Mouse (Mus musculus) liver, adult 2 months (tissue): Measurements from ENCODE around the gene Smad5. TPM values are rescaled to one million over a fixed set of nuclear protein-coding genes. Genes with fewer than 3 reads are reported as not detected.
A peak's percentile ranks its signal among the peaks of the same experiment; 100 is the strongest.

Experiments
- DNase-seq: peaks from one replicate; pipeline ENCODE4 v3.0.0-alpha.2; 2011; ENCODE audit warnings: low read depth, low spot score; ENCODE audit errors: extremely low read depth
- H3K27ac ChIP-seq: fragments of 200-500 bp; replicated peaks from 2 replicates; pipeline ENCODE4 v1.5.1; 2012; ENCODE audit warnings: low read depth, mild to moderate bottlenecking, control low read depth, inconsistent platforms, low read length; ENCODE audit not compliant: insufficient read depth
- H3K27me3 ChIP-seq: fragments of 200-500 bp; 2 replicates; pipeline ENCODE4 v1.6.1; 2012; ENCODE audit warnings: mild to moderate bottlenecking, moderate library complexity, low read length, inconsistent platforms; ENCODE audit not compliant: control insufficient read depth, insufficient read depth
- H3K36me3 ChIP-seq: fragments of 200-500 bp; 2 replicates; pipeline ENCODE4 v1.6.1; 2012; ENCODE audit warnings: low read length, inconsistent platforms; ENCODE audit not compliant: control insufficient read depth, insufficient read depth
- H3K4me1 ChIP-seq: fragments of 200-500 bp; 2 replicates; pipeline ENCODE4 v1.6.1; 2011; ENCODE audit warnings: low read length; ENCODE audit not compliant: control insufficient read depth, insufficient read depth
- H3K4me3 ChIP-seq: fragments of 200-500 bp; 2 replicates; pipeline ENCODE4 v1.5.1; 2011; ENCODE audit warnings: low read depth, mild to moderate bottlenecking, control low read depth, low read length, moderate library complexity; ENCODE audit not compliant: insufficient read depth
- H3K79me2 ChIP-seq: fragments of 200-500 bp; 2 replicates; pipeline ENCODE4 v1.6.1; 2012; ENCODE audit warnings: inconsistent platforms, mild to moderate bottlenecking, low read length, moderate library complexity; ENCODE audit not compliant: control insufficient read depth, insufficient read depth
- H3K9ac ChIP-seq: fragments of 200-500 bp; 2 replicates; pipeline ENCODE4 v1.6.1; 2012; ENCODE audit warnings: low read depth, mild to moderate bottlenecking, control low read depth, inconsistent platforms, low read length
- CTCF ChIP-seq: fragments of 200-500 bp; IDR thresholded peaks from 2 replicates; pipeline ENCODE4 v1.5.1; 2011; ENCODE audit warnings: low read depth, low read length, control low read depth
- POLR2A ChIP-seq: fragments of 200-500 bp; IDR thresholded peaks from 2 replicates; pipeline ENCODE4 v1.6.1; 2011; ENCODE audit warnings: low read length, control low read depth; ENCODE audit not compliant: insufficient read depth; ENCODE audit errors: extremely low read depth
- WGBS: fragments of 180-500 bp; shearing (Covaris S2); methylation state at CpG from one replicate; pipeline ENCODE4 v1.1.7; 2018; 5-methylcytosine and 5-hydroxymethylcytosine counted together
- polyA plus RNA-seq: library from polyadenylated mRNA; depleted of rRNA; stranded (reverse); fragments of >200 nt; gene quantifications from 2 replicates; pipeline ENCODE4 v1.2.3, GENCODE M21; 2012; rRNA removed
- total RNA-seq: library from RNA; depleted of rRNA; stranded (reverse); fragments of >200 nt; gene quantifications from 2 replicates; pipeline ENCODE4 v1.2.3, GENCODE M21; 2014; rRNA removed

The Smad5 gene
- total RNA-seq, result 13.1 and 15.2 TPM in 2 replicates
- 8.9 and 10.0 TPM in 2 replicates for polyA plus RNA-seq

GRCm38 (mm10) chr13:56702469-56703221 lies at the start of gene Smad5:
Smad5 (plus strand) TSS chr13:56703010.
- DNase-seq, result peak; percentile 64
- TF ChIP-seq POLR2A, result peak; percentile 29; the same call in 1 of the 2 replicates
- no peak for TF ChIP-seq CTCF
- 7% methylated on average over 61 of the region's 62 CpGs for WGBS

GRCm38 (mm10) chr13:56654176-56654575 lies 48.6 kb upstream of the Smad5 start:
- H3K79me2 ChIP-seq, result no peaks in the 10 kb centered on the region
- H3K27ac ChIP-seq, result no peak overlapping the region
- DNase-seq, result no peak
- 81% methylated on average over 5 of the region's 5 CpGs for WGBS
- H3K4me3 ChIP-seq, result no peak overlapping the region
- no peaks in the 10 kb centered on the region for H3K27me3 ChIP-seq
- no peaks in the 10 kb centered on the region for H3K36me3 ChIP-seq
- no peaks in the 10 kb centered on the region for H3K4me1 ChIP-seq
- H3K9ac ChIP-seq, result no peak overlapping the region
- no peak for TF ChIP-seq POLR2A
- no peak for TF ChIP-seq CTCF

More at GRCm38 (mm10) chr13:56702469-56703221, at the start of gene Smad5:
- Histone ChIP-seq H3K27me3 (no peaks in the 10 kb centered on the region), H3K4me1 (peaks cover 24% of the 10 kb centered on the region), H3K79me2 (peaks cover 18% of the 10 kb centered on the region; the same call in 1 of the 2 replicates), H3K9ac (peak within 1 kb of the TSS; percentile 98), H3K27ac (peak within 1 kb of the TSS; percentile 99), H3K4me3 (peak within 1 kb of the TSS; percentile 79), H3K36me3 (no peaks in the 10 kb centered on the region)

- Histone ChIP-seq H3K4me1 (no peaks in the 10 kb centered on the region), H3K4me3 (no peak overlapping the region), H3K27ac (no peak overlapping the region), H3K36me3 (no peaks in the 10 kb centered on the region), H3K9ac (no peak overlapping the region), H3K79me2 (no peaks in the 10 kb centered on the region), H3K27me3 (no peaks in the 10 kb centered on the region)
- WGBS, result 32% methylated on average over 7 of the region's 7 CpGs
- TF ChIP-seq POLR2A (no peak), CTCF (peak; percentile 91)
- peak; percentile 42 for DNase-seq
Observed at GRCm38 (mm10) chr13:56657946-56658512, 44.8 kb upstream of the Smad5 start.

GRCm38 (mm10) chr13:56658931-56659330 lies 43.9 kb upstream of the Smad5 start:
- no peak overlapping the region for H3K27ac ChIP-seq
- no peaks in the 10 kb centered on the region for H3K27me3 ChIP-seq
- no peak overlapping the region for H3K9ac ChIP-seq
- H3K79me2 ChIP-seq, result no peaks in the 10 kb centered on the region
- no peak overlapping the region for H3K4me3 ChIP-seq
- TF ChIP-seq CTCF (no peak), POLR2A (no peak)
- DNase-seq, result no peak
- H3K36me3 ChIP-seq, result no peaks in the 10 kb centered on the region
- no peaks in the 10 kb centered on the region for H3K4me1 ChIP-seq
- 61% methylated on average over 6 of the region's 6 CpGs for WGBS

- TF ChIP-seq CTCF (no peak), POLR2A (no peak)
- H3K4me3 ChIP-seq, result no peak overlapping the region
- H3K9ac ChIP-seq, result no peak overlapping the region
- no peaks in the 10 kb centered on the region for H3K27me3 ChIP-seq
- H3K36me3 ChIP-seq, result no peaks in the 10 kb centered on the region
- no peak overlapping the region for H3K27ac ChIP-seq
- H3K79me2 ChIP-seq, result no peaks in the 10 kb centered on the region
- no peak for DNase-seq
- no peaks in the 10 kb centered on the region for H3K4me1 ChIP-seq
- 73% methylated on average over 7 of the region's 7 CpGs for WGBS
Observed at GRCm38 (mm10) chr13:56661914-56662621, 40.7 kb upstream of the Smad5 start.
